Mouse (Mus musculus) C2C12 (cell line): ENCODE data around the gene AI854703.

Experiments used
- CTCF ChIP-seq: IDR thresholded peaks from one replicate; pipeline ENCODE4 v1.5.1; 2011; ENCODE audit not compliant: control insufficient read depth, insufficient read depth, insufficient read length
- MAX ChIP-seq: IDR thresholded peaks from one replicate; pipeline ENCODE4 v1.6.1; 2011; ENCODE audit warnings: mild to moderate bottlenecking, control low read depth
- MYOD1 ChIP-seq: IDR thresholded peaks from one replicate; pipeline ENCODE4 v1.6.1; 2011; ENCODE audit warnings: low read depth; ENCODE audit not compliant: control insufficient read depth, insufficient read length
- USF1 ChIP-seq: IDR thresholded peaks from one replicate; pipeline ENCODE4 v1.6.1; 2011; ENCODE audit warnings: low read depth, mild to moderate bottlenecking, control low read depth, moderate library complexity

DNA sequence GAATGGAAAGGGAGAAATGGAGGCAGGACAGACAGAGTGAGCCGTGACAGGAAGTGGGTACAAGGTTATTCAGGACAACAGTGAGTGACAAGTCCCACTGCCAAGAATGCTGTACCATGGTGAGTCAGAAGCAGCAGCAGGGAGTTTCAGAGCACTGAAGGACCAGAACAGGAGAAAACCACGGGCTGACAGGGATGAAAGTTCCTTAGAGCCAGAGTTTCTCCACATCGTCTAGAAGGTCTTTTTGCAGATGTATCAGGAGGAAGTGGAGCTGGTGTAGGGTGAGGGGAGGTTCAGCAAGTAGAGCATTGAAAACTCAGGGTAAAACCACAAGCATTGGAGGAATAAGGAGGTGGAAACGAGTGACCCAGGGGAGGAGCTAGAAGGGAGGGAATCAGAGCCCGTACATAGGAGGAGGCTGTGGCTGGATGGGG is 47.3 kb upstream of the AI854703 start:
- TF ChIP-seq MAX (no peak), CTCF (no peak), MYOD1 (no peak), USF1 (no peak)
